Mouse (Mus musculus): Measurements from ENCODE around the gene Peli1. TPM values are rescaled to one million over a fixed set of nuclear protein-coding genes. Genes with fewer than 3 reads are reported as not detected.
"Not testable (repeated sequence)": the region's sequence is repeated elsewhere in the genome, so short reads cannot be mapped to it uniquely, and the experiment has no call there.

The Peli1 gene
- polyA plus RNA-seq, 1 experiment from 2014 or later = 40.5 TPM

DNA sequence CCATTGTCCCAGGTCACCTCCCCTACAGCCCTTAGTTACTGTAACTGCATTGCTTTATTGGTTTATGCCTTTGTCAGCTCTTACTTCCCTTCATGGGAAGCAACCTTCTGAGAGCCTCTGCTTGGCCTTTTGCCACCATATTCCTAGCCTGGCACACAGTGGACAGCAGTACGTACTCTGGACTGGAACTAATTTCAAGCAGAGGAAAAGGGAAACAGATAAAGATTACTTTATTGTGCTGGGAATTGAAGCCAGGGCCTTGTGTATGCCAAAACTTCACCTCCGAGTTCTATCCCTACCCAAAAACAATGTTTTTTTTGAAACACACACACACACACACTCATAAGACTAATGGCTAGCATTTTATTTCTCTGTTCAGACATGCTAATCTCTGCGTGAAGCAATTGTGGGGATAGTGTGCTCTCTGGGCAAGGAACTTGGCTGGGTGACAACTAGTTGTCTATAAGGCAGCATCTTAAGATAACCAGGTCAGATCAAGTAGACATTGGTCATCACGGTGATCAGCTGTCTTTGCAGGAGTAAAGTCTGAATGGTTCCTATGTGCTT lies 74.0 kb downstream of the Peli1 start:
- DNase-seq (ENCODE audit: low spot score) (no peak), ATAC-seq (replicated peaks; ENCODE audit: low FRiP score, low read depth) (no peak)

DNA sequence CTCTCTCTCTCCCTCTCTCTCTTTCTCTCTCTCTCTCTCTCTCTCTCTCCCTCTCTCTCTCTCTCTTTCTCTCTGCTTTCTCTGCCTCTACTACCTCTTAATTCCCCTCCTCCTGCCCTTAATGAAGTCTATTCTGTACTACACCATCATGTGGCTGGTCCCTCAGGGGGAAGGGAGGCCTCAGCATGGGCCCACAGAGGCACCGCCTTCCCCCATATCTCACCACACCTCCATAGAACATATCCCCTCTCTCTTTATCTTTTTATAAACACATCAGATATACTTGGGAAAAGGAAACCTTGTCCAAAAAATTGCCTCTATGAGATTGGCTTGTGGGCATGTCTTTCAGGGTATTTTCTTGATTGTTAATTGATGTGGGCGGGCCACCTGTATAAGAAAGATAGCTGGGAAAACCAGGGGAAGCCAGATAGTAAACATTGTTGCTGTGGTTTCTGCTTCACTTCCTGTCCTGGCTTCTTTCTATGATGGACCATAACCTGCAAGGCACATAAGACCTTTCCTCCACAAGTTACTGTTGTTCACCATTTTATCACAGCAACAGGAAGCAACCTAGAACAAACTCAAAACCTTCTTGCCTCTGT lies 75.5 kb downstream of the Peli1 start:
- no peak for ATAC-seq (replicated peaks; ENCODE audit: low FRiP score, low read depth)
- 98% methylated on average over 2 of the region's 2 CpGs for WGBS
- Histone ChIP-seq H3K4me1 (replicated peaks; ENCODE audit: insufficient read depth, low read length) (no peaks in the 10 kb centered on the region), H3K36me3 (ENCODE audit: insufficient read depth, low read length) (no peaks in the 10 kb centered on the region), H3K27me3 (ENCODE audit: insufficient read depth, low read length) (no peaks in the 10 kb centered on the region), H3K9ac (ENCODE audit: low read depth, low read length) (no peak overlapping the region), H3K4me3 (replicated peaks; ENCODE audit: low read depth, low read length) (no peak overlapping the region), H3K9me3 (replicated peaks; ENCODE audit: low read length) (no peaks in the 10 kb centered on the region), H3K27ac (no peak overlapping the region), H3K4me2 (ENCODE audit: low read length) (no peak overlapping the region)
- no peak for DNase-seq (ENCODE audit: low spot score)
- TF ChIP-seq CTCF (IDR thresholded peaks at IDR 0.05; ENCODE audit: low read depth) = no peak

More for the DNA sequence above, 74.0 kb downstream of the Peli1 start:
- Histone ChIP-seq H3K36me3 (ENCODE audit: insufficient read depth, low read length) (no peaks in the 10 kb centered on the region), H3K4me2 (ENCODE audit: low read length) (no peak overlapping the region), H3K27ac (no peak overlapping the region), H3K4me3 (replicated peaks; ENCODE audit: low read depth, low read length) (no peak overlapping the region), H3K9ac (ENCODE audit: low read depth, low read length) (no peak overlapping the region), H3K27me3 (ENCODE audit: insufficient read depth, low read length) (no peaks in the 10 kb centered on the region), H3K9me3 (replicated peaks; ENCODE audit: low read length) (no peaks in the 10 kb centered on the region), H3K4me1 (replicated peaks; ENCODE audit: insufficient read depth, low read length) (no peaks in the 10 kb centered on the region)
- 77% methylated on average over 4 of the region's 4 CpGs for WGBS
- TF ChIP-seq CTCF (IDR thresholded peaks at IDR 0.05; ENCODE audit: low read depth) = no peak

- H3K9me3 ChIP-seq (replicated peaks; ENCODE audit: low read length) = no peaks in the 10 kb centered on the region
- no peak for DNase-seq (ENCODE audit: low spot score)
- no peaks in the 10 kb centered on the region for H3K27me3 ChIP-seq (ENCODE audit: insufficient read depth, low read length)
- ATAC-seq (replicated peaks; ENCODE audit: low FRiP score, low read depth) = peak; percentile 22; the same call in 1 of the 2 replicates
- no peak overlapping the region for H3K4me3 ChIP-seq (replicated peaks; ENCODE audit: low read depth, low read length)
- no peak overlapping the region for H3K4me2 ChIP-seq (ENCODE audit: low read length)
- no peak for TF ChIP-seq CTCF (IDR thresholded peaks at IDR 0.05; ENCODE audit: low read depth)
- no peak overlapping the region for H3K9ac ChIP-seq (ENCODE audit: low read depth, low read length)
- 68% methylated on average over 6 of the region's 6 CpGs for WGBS
- peak overlapping the region; percentile 15; the same call in 1 of the 2 replicates for H3K27ac ChIP-seq
- no peaks in the 10 kb centered on the region for H3K36me3 ChIP-seq (ENCODE audit: insufficient read depth, low read length)
- no peaks in the 10 kb centered on the region for H3K4me1 ChIP-seq (replicated peaks; ENCODE audit: insufficient read depth, low read length)
Observed at GRCm38 (mm10) chr11:21168828-21169607, 77.9 kb downstream of the Peli1 start.

GRCm38 (mm10) chr11:21169608-21169860 lies 78.4 kb downstream of the Peli1 start:
- H3K27me3 ChIP-seq (ENCODE audit: insufficient read depth, low read length); H3K9me3 ChIP-seq (replicated peaks; ENCODE audit: low read length); ATAC-seq (replicated peaks; ENCODE audit: low FRiP score, low read depth); H3K4me1 ChIP-seq (replicated peaks; ENCODE audit: insufficient read depth, low read length); H3K4me3 ChIP-seq (replicated peaks; ENCODE audit: low read depth, low read length); H3K27ac ChIP-seq; H3K9ac ChIP-seq (ENCODE audit: low read depth, low read length); H3K36me3 ChIP-seq (ENCODE audit: insufficient read depth, low read length); DNase-seq (ENCODE audit: low spot score); H3K4me2 ChIP-seq (ENCODE audit: low read length): not testable (repeated sequence)
- WGBS = 67% methylated on average over 1 of the region's 1 CpGs

- TF ChIP-seq CTCF (IDR thresholded peaks at IDR 0.05; ENCODE audit: low read depth) = no peak
- H3K36me3 ChIP-seq (ENCODE audit: insufficient read depth, low read length) = no peaks in the 10 kb centered on the region
- H3K4me2 ChIP-seq (ENCODE audit: low read length) = no peak overlapping the region
- WGBS = 91% methylated on average over 3 of the region's 3 CpGs
- no peaks in the 10 kb centered on the region for H3K9me3 ChIP-seq (replicated peaks; ENCODE audit: low read length)
- DNase-seq (ENCODE audit: low spot score) (no peak), ATAC-seq (replicated peaks; ENCODE audit: low FRiP score, low read depth) (no peak)
- H3K27ac ChIP-seq = no peak overlapping the region
- H3K4me1 ChIP-seq (replicated peaks; ENCODE audit: insufficient read depth, low read length) = no peaks in the 10 kb centered on the region
- H3K9ac ChIP-seq (ENCODE audit: low read depth, low read length) = no peak overlapping the region
- H3K4me3 ChIP-seq (replicated peaks; ENCODE audit: low read depth, low read length) = no peak overlapping the region
- H3K27me3 ChIP-seq (ENCODE audit: insufficient read depth, low read length) = no peaks in the 10 kb centered on the region
Observed at GRCm38 (mm10) chr11:21172281-21172680, 81.2 kb downstream of the Peli1 start.

DNA sequence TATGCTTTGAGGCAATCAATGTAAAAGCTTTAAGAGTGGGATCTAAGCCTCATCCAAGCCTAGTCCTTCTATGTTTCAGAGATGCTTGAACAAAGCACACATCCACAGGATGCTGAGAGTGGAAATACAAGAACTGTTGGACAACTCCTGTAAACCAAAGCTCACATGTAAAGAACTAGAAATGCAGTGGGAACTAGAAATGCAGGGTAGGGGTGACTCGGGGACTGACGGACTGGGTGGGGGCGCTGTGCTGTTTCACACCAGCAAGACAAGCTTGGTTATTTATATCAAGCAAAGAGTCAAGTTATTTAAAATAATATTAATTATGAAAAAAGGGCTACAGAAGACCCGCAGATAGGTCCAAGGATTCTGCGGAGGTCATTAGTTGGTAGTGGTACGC lies 82.8 kb downstream of the Peli1 start:
- ATAC-seq (replicated peaks; ENCODE audit: low FRiP score, low read depth) (no peak), DNase-seq (ENCODE audit: low spot score) (no peak)
- Histone ChIP-seq H3K9me3 (replicated peaks; ENCODE audit: low read length) (no peaks in the 10 kb centered on the region), H3K9ac (ENCODE audit: low read depth, low read length) (no peak overlapping the region), H3K4me3 (replicated peaks; ENCODE audit: low read depth, low read length) (no peak overlapping the region), H3K27ac (no peak overlapping the region), H3K4me2 (ENCODE audit: low read length) (no peak overlapping the region), H3K27me3 (ENCODE audit: insufficient read depth, low read length) (no peaks in the 10 kb centered on the region), H3K36me3 (ENCODE audit: insufficient read depth, low read length) (no peaks in the 10 kb centered on the region), H3K4me1 (replicated peaks; ENCODE audit: insufficient read depth, low read length) (no peaks in the 10 kb centered on the region)
- no peak for TF ChIP-seq CTCF (IDR thresholded peaks at IDR 0.05; ENCODE audit: low read depth)
- 91% methylated on average over 6 of the region's 6 CpGs for WGBS
